Mouse (Mus musculus) cortical plate, adult 2 months (tissue): Measurements from ENCODE around the gene Brdt. TPM values are rescaled to one million over a fixed set of nuclear protein-coding genes. Genes with fewer than 3 reads are reported as not detected.

ENCODE experiments used
- H3K27ac ChIP-seq: fragments of 200-500 bp; 2 replicates; pipeline ENCODE4 v1.5.1; 2012; ENCODE audit warnings: low read length, control low read depth, inconsistent platforms; ENCODE audit not compliant: insufficient read depth
- H3K4me1 ChIP-seq: fragments of 200-500 bp; 2 replicates; pipeline ENCODE4 v1.6.1; 2011; ENCODE audit warnings: low read length; ENCODE audit not compliant: control insufficient read depth, insufficient read depth
- H3K4me3 ChIP-seq: fragments of 200-500 bp; 2 replicates; pipeline ENCODE4 v1.5.1; 2011; ENCODE audit warnings: mild to moderate bottlenecking, low read length, control low read depth; ENCODE audit not compliant: insufficient read depth
- CTCF ChIP-seq: fragments of 200-500 bp; IDR thresholded peaks from 2 replicates; pipeline ENCODE4 v1.5.1; 2011; ENCODE audit warnings: mild to moderate bottlenecking, control low read depth, low read length; ENCODE audit not compliant: insufficient read depth; ENCODE audit errors: extremely low read depth
- POLR2A ChIP-seq: fragments of 200-500 bp; IDR thresholded peaks from 2 replicates; pipeline ENCODE4 v1.6.1; 2011; ENCODE audit warnings: mild to moderate bottlenecking, low read length, control low read depth; ENCODE audit not compliant: insufficient read depth; ENCODE audit errors: extremely low read depth
- polyA plus RNA-seq: library from polyadenylated mRNA; depleted of rRNA; stranded (reverse); fragments of >200 nt; gene quantifications from 2 replicates; pipeline ENCODE4 v1.2.3, GENCODE M21; 2012

Brdt gene
- polyA plus RNA-seq, 1 experiment = 12.9 TPM

DNA sequence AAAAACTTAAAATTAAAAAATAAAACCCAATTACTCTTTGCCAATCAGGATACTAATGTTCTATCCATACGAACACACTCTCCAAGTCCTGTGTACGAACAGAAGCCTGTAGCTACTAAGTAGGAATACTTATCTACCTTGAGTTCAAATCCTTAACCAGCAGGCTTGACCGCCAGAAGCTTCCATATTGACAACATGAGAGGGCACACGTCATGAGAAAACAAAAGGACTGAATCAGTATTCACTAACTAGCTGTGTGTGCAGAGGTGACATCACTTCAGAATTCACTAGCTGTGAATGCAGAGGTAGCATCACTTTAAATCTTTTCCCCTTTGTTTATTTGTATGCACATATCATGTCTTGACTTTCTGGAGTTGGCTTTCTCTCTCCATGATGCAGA lies 36.9 kb upstream of the Brdt start:
- Histone ChIP-seq H3K4me3 (no peak overlapping the region), H3K27ac (no peak overlapping the region), H3K4me1 (no peaks in the 10 kb centered on the region)
- no peak for TF ChIP-seq CTCF

DNA sequence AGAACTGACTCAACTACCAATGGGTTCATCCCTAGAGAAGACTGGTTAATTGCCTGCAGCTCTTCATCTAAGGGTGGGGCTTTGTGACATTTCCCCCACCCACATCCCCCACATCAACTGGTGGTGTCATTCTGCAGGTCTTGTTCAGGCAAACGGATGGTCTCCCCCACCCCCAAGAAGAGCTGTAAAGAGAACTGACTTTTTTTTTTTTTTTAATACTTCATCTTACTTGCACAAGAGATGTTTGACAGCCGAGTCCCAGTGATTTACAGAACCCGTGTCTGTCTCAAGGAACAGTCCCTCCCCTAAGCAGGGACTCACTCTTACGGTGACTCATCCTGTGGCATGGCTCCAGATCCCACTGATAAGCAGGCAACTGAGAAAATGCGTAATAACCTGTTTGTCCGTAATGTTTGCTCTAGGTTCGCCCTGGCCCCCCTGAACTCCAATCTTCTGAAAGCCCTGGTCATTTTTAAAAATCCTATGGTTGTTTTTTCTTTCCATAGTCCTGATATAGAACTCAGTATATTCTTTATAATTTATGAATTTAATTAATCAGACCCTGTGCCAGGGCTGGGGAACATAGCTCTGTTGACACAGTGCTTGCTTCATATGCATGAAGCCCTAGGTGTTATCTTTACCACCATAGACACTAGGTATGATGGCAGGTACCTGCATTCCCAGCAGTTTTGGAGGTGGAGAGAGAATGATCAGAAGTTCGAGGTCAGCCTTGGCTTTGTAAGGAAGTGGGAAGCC lies 35.7 kb upstream of the Brdt start:
- Histone ChIP-seq H3K27ac (no peak overlapping the region), H3K4me1 (no peaks in the 10 kb centered on the region), H3K4me3 (no peak overlapping the region)
- TF ChIP-seq POLR2A = no peak
- TF ChIP-seq CTCF = no peak

DNA sequence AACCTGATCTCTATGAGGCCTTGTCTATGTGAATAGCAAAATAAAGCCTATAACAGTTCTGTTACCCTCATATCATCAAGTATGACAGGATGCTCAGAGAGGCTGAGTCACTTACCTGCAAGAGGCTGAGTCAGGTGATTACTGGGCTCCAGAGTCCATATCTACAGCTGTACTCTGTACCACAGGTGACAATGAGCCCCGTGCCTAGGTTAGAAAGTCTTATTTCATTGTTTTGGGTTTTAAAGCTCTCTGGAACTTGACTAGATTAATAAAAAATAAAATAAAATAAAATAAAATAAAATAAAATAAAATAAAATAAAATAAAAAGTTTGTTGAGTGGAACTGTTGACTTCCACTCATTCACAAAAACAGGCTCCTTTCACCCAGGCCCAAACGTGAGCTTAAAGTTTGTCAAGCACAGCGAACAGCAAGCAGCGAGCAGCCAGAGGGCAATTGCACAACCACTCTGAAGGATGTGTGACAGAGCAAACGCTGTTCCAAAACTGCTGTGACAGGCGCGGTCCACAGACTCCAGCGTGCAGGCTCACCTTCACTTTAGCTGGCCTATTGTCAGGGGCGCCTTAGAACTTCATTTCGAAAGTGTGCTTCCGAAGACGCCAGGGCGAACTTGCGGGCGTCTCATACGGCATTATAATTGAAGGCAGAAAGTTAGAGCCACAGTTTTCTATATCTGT lies 35.0 kb upstream of the Brdt start:
- Histone ChIP-seq H3K4me3 (no peak overlapping the region), H3K4me1 (no peaks in the 10 kb centered on the region), H3K27ac (no peak overlapping the region)
- no peak for TF ChIP-seq POLR2A
- no peak for TF ChIP-seq CTCF

DNA sequence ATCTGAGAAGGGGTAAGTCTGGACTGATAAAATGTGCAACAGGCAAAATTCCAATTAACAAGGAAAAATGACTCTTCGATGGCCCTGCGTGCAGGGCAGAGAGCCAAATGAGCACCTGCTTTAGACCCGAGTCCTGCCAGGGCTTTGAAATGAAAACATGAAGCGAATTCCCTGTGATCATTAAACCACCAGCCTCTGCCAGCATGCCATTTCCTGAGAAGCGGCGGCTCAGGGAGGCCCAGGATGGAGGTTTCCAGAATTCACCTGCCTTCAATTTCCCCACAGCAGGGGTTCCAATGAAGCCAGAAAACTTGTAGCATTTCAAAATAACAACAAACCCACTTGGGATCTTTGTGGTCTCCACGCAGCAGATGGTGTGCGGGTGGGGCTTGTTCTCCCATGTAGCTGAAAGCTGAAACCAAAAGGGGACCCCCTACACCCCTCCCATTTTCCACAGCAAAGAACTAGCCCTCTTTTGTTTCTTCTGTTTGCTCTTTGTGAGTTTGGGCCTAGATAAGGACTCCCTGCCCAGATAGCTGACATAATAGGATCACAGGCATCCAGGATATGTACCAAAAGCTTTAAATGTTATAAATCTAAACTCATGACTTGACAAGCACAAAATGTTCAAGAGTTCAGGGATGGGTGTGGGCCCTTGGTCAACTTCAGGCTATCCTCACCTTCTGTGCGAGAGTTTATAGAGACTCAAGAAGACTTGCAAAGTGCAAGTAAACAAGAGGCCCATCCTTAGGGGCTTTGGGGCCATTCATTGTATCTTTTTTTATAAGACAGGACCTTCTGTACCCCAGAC lies 34.2 kb upstream of the Brdt start:
- no peak overlapping the region for H3K4me3 ChIP-seq
- TF ChIP-seq POLR2A = no peak
- TF ChIP-seq CTCF = no peak
- H3K4me1 ChIP-seq = no peaks in the 10 kb centered on the region
- no peak overlapping the region for H3K27ac ChIP-seq

DNA sequence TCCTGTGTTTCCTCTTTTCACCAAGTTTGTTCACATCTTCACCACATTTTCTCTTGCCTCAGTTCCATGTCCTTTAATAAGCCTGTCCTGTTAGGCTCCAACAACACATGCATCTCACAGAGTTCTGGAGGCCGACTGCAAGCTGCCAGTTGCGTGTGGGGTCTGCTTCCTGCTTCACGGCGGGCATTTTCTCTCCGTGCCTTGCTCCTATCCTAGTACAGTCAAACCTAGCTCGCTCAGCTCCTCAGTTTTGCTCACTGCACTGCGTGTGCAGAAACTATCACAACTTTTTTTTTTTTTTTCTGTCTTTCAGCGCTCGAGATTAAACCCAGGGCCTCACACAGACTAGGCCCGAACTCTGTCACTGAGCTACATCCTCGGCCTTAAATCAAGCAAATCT lies 32.1 kb upstream of the Brdt start:
- H3K27ac ChIP-seq = no peak overlapping the region
- no peak overlapping the region for H3K4me3 ChIP-seq
- TF ChIP-seq POLR2A (no peak), CTCF (no peak)
- no peaks in the 10 kb centered on the region for H3K4me1 ChIP-seq

DNA sequence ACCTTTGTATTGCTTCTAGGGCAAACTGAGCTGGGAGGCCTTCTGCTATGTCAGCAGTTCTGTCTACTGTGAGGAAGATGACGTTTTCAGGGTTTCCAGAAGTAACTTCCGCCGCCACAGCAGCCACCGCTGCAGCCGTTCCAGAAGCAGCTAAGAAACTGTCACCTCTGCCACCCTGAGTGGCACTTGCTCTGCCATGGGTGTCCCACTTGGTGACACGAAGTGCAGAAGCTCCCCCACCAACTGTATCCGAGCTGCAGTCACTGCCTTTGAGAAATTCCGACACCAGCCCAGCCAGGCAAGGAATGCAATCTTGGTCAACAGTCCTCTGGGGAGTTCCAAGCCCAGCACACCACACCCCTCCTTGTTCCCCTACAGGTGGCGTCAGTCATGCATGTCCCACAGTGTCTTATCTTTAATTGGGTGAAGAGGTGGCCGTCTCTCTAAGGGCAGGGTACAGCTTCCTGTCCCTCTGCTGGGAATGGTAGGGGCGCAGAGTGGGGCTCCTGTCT lies 27.6 kb upstream of the Brdt start:
- no peak for TF ChIP-seq POLR2A
- no peak for TF ChIP-seq CTCF
- H3K4me1 ChIP-seq = no peaks in the 10 kb centered on the region
- H3K27ac ChIP-seq = no peak overlapping the region
- no peak overlapping the region for H3K4me3 ChIP-seq

DNA sequence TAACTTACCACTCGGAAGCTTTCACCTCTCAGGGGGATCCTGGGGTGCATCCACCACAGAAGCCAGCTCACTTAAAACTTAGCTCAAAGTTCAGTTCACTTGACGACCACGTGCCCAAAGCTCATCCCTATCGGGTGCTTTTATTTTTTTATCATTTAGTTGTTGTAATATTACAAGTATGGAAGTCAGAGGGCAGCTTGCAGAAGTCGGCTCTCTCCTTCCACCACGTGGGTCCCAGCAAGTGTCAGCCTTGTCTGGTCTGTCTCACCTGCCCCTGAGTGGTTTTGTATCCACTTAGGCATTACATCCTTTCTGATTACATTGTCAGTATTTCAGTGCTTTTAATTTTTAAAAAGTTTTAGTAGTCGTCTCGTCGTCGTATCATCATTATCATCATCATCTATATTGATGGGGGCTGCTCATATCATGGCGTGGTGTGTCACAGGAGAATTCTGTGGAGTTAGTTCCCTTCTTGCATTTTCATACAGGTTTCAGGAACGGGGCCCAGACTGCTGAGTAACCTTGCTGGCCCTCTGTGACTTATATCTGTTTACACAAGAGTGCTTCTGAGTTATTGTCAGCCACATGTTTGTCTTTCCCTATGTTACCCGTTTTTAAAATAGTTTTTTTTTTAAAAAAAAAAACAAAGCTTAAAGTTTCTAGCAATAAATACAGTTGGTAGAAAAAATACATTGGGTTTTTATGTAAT lies 26.7 kb upstream of the Brdt start:
- TF ChIP-seq POLR2A = no peak
- TF ChIP-seq CTCF = no peak
- Histone ChIP-seq H3K4me1 (no peaks in the 10 kb centered on the region), H3K27ac (no peak overlapping the region), H3K4me3 (no peak overlapping the region)

DNA sequence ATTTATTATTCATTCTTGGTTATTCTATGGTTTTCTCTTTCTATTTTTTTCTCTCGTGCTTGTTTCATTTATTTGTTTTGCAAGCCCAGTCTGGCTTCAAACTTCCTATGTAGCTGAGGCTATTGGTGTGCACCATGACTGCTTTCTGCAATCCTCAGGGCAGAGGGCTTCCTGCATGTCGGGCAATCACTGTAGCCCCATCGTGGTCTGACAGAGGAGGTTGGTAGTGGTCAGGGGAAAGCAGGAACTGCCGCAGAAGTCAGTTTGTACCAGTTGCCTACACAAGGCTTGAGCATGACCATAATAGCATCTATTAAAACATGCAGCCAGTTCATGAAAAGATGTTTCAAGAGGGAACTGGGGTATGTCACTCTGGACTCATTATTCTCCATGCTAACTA lies 23.5 kb upstream of the Brdt start:
- no peak overlapping the region for H3K27ac ChIP-seq
- TF ChIP-seq CTCF = no peak
- no peak for TF ChIP-seq POLR2A

DNA sequence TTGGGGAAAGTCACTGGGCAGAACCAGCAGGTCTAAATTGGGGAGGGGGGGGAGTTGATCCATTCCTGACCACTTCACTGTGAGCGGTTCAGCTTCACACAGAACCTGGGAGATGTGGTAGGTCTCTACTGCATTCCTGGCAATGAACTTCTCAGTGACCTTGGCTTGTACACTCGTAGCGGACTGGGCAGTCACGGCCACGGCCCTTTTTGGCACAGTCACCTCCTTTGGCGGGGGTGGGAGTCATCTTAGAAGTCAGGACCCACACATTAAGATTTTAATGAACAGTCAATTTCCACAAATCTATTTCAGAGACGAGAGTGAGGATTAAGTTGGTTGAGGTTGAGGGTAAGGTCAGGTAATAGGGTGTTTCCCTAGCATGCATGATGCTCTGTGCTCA lies 13.8 kb upstream of the Brdt start:
- H3K27ac ChIP-seq = no peak overlapping the region
- H3K4me1 ChIP-seq = no peaks in the 10 kb centered on the region
- TF ChIP-seq POLR2A = no peak
- TF ChIP-seq CTCF = no peak
- H3K4me3 ChIP-seq = no peak overlapping the region

More for the DNA sequence above, 23.5 kb upstream of the Brdt start:
- Histone ChIP-seq H3K4me3 (no peak overlapping the region), H3K4me1 (no peaks in the 10 kb centered on the region)
